Mouse (Mus musculus): Measurements from ENCODE around the gene Cntnap2. TPM values are rescaled to one million over a fixed set of nuclear protein-coding genes. Genes with fewer than 3 reads are reported as not detected.

Cntnap2 gene
- polyA plus RNA-seq, 1 experiment = 0.13 TPM

DNA sequence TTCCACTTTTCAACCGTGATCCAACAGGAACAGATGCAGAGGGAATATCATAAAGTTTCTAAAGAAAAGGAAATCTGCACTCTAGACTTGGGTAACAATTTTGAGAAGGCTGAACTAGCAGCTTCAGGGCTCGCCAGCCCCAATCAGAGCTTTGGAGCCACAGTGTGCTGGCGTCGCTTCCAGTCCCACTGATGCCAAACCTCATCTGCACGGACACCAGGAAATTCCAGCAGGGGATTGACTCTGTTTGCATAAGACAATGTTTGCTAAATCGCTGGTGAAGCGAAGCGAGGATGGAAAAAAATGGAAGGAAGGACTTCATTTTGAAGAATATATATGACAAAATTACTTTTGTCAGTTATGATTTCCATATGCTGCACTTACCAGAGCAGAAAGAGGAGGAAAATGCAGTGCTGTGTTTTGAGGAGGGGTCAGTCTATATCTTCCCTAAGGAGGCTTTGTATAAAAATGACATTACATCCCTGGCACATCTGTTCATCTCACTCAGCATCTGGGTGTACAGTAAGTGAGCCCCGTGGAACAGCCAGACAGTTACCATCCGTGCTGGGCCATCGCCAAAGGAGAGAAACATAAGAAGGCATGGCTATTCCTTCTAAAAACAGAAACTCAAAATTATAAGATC is 2245.8 kb downstream of the Cntnap2 start:
- no peak for TF ChIP-seq GATA1 (IDR thresholded peaks at IDR 0.05; ENCODE audit: low read length)

DNA sequence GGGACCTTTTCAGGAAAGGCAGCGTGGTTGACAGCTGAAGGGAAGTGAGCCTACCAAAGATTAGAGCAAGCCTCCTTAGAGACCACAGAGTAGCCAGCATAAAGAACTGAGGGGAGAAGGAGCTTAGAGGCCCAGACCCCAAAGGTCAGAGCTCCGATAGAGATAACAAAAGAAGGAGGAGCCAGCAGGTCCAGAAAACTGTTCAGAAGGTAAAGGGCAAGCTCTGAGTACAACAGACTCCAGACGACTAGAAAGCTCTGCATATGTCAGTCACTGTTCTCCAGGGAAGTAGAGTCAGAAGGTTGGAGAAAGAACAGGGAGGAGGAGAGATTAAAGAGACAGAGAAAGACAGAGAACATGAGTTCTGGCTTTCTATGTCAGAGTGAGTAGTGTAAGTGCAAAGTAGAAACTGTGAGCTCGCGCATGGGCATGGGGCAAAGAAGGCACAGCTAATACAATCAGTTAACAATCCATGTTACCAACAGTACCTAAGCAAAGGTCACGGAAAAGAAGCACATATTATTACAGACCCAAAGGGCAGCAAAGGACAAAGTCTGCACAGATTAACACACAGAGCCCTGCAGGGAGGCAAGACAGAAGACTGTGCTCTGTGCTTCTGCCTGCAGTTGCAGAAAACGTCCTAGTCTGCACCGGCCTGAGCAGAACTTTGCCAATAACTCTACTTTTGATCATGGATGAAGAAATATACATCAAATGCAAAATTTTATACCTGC is 2247.1 kb downstream of the Cntnap2 start:
- TF ChIP-seq GATA1 (IDR thresholded peaks at IDR 0.05; ENCODE audit: low read length) = no peak

DNA sequence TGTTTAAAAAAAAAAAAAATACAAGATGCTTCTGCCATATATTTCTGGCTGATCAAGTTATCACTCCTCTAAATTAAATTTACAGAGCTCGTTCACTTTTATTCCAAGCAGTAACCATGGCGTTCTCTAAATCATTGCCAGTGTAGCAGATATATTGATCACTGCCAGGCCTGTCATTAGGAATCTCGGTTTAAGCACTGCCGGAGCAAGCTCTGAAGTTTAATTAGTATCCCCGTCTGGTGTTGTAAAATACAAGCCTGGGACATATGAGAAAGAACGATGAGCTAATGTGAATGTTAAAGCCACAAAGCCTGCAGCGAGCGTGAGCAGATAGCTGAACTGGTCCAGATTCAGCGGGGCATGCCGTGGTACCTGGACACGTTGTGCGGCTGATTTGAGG is 2247.8 kb downstream of the Cntnap2 start:
- TF ChIP-seq GATA1 (IDR thresholded peaks at IDR 0.05; ENCODE audit: low read length) = no peak

DNA sequence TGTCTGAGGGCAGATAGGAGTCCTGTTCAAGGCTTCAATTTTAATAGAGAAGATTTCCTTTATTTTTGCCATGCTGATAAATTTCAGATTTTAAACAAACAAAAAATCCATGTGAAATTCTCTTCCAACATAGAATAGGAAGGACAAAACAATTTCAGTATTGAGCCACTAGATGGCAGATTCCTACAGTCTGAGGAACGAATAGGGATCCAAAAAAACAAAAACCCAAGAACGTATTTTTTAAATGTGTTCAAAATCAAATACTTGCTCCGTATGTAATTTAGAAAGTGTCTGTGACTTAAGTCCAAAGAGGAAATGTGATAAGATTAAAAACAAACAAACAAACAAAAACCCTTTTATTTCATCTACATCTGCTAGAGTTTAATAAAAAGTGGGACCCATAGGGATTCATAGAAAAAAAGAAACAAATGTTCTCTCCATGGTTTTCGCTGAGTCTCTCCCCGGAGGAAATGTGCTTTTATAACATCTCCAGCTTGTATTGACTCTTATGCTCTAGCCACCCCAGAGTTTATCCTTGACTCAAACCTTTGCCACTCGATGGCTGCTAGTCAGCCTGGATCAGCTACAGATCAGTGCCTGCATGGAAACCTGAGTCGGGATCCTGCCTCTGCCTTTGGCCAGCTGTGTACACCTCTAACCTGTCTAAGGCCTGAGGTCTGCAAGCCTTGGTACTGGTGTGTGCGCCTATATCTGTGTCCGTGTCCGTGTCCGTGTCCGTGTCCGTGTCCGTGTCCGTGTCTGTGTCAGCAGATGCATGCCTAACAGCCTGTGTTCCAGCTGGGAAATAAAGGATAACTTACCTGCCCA is 2255.6 kb downstream of the Cntnap2 start:
- no peak for TF ChIP-seq GATA1 (IDR thresholded peaks at IDR 0.05; ENCODE audit: low read length)

DNA sequence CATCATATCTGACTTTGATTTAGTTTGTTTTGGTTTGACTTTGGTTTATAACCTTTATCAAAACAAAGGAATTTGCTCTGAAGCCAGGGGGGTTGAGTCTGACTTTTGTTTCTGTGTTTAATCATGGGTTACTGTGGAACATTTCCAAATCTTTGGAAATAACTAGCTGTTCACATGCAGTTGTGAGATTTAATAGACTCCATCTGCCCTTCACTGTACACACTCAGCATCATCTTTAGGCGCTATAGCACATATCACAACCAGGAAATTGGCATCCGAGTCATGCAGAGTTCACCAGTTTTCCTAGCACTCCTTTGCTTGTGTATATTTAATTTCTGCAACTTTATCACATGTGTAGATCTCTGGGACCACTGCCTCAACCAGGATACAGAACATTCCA is 2256.3 kb downstream of the Cntnap2 start:
- no peak for TF ChIP-seq GATA1 (IDR thresholded peaks at IDR 0.05; ENCODE audit: low read length)

DNA sequence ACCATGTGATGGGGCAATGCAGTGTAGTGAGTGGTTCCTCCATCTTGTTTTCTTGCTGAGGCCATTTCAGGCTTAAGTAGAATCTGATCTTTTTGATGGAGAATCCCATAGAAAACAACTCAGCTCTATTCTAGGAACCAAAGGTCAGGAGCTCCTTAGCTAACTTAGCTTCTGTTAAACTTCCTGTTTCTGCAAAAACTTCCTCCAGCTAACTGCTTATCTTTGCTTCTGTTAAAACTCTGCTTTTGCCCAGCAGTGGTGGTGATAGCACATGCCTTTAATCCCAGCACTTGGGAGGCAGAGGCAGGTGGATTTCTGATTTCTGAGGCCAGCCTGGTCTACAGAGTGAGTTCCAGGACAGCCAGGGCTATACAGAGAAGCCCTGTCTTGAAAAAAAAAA is 2258.1 kb downstream of the Cntnap2 start:
- no peak for TF ChIP-seq GATA1 (IDR thresholded peaks at IDR 0.05; ENCODE audit: low read length)

DNA sequence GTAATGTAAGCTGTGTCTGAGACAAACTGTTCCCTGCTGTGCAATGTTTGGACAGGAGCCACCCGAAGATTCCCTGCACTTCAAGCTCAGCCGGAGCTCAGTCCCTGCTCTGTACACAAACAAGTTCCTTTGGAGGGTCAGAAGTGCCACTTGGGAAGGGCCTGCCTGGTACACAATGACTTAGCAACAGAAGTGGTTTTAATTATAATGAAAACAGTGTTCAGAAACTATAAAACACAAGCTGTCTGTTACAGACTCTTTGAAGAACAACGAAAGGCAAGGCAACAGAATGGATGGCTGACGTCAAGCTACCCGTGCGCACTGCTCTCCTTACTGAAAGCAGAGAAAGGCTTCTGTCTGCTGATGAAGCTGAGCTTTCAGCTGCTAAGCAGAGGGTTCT is 2259.5 kb downstream of the Cntnap2 start:
- TF ChIP-seq GATA1 (IDR thresholded peaks at IDR 0.05; ENCODE audit: low read length) = no peak

DNA sequence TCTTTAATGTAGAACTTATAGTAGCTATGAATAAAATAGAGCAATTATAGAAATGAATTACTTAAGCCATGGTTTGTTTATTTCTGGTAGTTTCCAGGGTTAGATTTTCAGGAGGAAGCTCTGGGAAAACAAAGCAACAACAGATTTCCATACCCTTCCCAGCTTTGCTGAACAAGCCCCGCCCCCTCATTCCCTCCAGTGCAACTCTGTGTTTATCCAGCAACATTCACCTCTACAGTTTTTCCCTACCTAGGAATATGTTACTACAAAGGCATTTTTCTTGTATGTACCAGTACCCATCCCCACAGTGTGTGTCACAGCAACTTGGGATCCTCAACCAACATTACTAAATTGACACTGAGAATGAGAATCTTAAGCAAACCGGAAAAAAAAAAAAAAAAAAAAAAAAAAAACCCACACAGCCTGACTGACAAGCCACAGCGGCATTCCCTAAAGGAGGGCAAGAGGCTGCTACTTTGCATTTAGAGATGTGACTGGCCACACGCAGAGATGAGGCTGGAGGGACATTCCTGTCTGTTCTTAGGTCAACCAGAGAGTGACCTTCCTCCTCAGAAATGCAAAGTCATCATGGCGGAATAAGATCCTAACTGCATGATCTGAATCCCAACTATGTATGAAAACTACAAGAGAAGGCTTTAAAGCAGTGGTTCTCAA is 2260.3 kb downstream of the Cntnap2 start:
- TF ChIP-seq GATA1 (IDR thresholded peaks at IDR 0.05; ENCODE audit: low read length) = no peak

DNA sequence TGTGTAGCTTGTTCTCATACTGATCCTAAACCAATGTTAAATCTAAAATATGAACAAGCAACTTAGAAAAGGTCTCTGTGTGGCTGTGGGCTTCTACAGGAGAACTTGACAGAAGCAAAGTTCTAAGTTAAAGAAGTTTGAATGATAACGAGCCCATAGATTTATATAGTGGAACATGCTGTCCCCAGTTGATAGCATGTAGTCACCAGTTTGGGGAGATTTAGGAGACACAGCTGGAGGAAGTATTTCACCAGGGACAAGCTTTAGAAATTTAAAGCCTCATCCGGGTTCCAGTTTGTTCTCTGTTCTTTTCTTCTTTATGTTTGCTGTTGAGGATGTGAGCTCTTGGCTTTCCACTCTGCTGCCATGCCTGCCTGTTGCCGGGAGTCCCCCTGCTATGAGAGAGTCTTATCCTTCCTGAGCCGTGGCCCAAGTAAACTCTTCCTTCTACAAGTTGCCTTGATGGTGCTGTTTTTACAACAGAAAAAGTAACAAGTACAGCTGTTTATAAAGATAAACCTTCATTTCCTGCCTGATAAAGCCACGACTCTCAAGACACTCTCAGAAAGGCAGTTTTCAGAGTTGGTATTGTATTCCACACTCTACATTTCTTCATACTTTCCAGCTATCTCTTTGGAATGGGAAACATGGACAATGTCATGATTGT is 2264.1 kb downstream of the Cntnap2 start:
- TF ChIP-seq GATA1 (IDR thresholded peaks at IDR 0.05; ENCODE audit: low read length) = peak; percentile 21

DNA sequence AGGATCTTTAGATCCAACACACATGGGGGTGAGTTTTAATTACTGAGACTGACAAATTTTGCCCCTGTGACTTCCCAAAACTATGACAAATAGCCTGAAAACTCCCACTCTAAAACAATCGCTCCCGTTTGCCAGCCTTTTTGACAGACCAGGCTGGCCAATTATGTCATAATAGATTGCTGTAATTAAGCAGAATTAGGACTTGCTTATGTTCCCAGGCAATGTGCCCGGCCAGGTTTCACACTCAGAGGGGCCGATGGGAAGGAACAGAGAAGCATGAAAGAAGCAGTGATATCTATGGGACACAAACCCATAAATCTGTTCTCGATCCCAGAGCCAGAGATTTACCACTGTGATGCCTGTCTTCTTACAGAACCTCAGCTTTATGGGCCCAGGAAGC is 2264.7 kb downstream of the Cntnap2 start:
- no peak for TF ChIP-seq GATA1 (IDR thresholded peaks at IDR 0.05; ENCODE audit: low read length)

DNA sequence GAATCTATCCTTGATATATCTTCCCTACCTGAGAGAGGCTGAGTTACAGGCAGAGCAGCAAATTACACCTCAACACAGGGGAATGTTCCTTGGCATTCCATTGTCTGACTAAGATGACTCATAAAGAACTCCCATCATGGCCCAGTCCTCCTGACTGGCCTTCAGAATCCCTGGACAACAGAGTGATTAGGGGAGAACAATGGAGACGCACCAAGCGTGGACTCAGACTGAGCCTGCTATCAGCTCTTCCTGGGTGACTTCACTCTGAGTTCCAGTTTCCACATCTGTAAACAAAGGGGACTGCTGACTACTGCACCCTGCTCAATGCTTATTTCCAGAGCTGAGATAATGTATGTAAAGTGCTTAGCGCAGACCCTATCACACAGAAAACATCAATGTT is 2269.1 kb downstream of the Cntnap2 start:
- no peak for TF ChIP-seq GATA1 (IDR thresholded peaks at IDR 0.05; ENCODE audit: low read length)

DNA sequence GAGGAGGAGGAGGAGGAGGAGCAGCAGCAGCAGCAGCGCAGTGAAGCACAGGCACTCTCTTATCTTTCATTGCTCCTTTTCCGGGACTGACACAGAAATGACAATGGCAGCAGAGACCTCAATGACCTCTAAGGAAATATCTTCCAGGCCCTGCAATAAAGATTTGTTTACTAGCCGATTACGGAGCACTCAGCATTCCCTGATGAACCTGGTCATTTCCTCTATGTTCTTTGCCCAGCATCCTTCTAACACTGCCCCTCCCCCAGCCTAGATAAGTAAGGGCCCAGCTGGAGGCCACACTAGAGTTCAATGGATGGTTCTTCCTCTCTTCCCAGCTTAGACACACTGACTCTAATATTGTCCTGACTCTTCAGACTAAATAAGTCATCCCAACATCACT is 2270.1 kb downstream of the Cntnap2 start:
- no peak for TF ChIP-seq GATA1 (IDR thresholded peaks at IDR 0.05; ENCODE audit: low read length)

DNA sequence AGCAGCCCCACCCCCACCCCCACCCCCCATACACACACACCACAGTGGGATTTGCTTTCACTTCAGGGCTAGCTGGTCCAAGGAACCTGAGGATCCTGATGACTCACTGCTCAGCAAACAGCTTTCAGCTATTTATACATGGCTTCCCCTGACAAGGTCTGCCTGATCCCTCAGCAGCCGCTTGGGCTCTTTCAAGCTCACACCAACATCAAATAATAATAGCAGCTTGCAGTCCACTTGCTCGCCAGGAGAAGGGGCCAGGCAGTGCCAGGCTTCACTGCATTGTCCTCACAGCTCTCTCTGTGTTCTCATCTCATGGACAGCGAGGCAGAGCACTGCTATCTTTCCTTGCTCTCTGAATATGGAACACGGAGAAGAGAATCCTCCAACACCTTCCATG is 2273.9 kb downstream of the Cntnap2 start:
- TF ChIP-seq GATA1 (IDR thresholded peaks at IDR 0.05; ENCODE audit: low read length) = no peak

DNA sequence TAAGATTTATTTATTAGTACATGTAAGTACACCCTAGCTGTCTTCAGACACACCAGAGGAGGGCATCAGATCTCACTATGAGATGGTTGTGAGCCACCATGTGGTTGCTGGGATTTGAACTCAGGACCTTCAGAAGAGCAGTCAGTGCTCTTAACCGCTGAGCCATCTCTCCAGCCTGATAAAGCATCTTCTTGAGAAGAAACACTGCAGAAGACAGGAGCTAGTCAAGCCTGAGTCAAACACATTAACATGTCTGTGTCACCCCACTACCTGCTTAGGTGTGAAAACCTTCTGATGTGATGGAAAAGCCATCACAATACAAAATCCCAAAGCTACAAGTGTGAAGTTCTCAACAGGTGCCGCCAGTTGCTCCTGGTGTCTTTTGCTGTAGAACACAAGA is 2275.2 kb downstream of the Cntnap2 start:
- TF ChIP-seq GATA1 (IDR thresholded peaks at IDR 0.05; ENCODE audit: low read length) = no peak

DNA sequence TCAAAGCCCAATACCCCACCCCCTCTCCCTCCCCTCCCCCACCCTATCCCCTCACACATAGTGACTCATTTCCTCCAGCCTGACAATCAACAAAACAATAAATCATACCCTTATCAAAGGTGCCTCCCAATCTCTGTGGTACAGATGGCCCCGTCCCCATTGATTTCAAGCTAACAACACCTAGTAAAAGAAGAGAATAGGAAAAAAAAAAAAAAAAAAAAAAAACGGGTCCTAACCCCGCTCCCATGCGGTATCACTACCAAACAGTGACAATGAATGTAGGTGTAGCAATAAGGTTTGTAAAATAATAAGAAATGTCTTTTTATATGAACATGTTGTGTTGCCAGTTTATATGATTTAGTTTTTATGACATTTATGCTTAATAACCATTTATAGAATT is 2278.1 kb downstream of the Cntnap2 start:
- TF ChIP-seq GATA1 (IDR thresholded peaks at IDR 0.05; ENCODE audit: low read length) = no peak
